Mouse (Mus musculus) forebrain, postnatal 0 days (tissue): Measurements from ENCODE around the gene Endou. TPM values are rescaled to one million over a fixed set of nuclear protein-coding genes. Genes with fewer than 3 reads are reported as not detected.

Experiments used
- ATAC-seq: fragments of 200-750 bp; cut with Nextera tagmentation; 2 replicates; pipeline ENCODE4 v1.8.0; 2017; ENCODE audit warnings: mild to moderate bottlenecking, moderate library complexity
- DNase-seq: peaks from one replicate; pipeline ENCODE4 v3.0.0-alpha.2; 2015
- H3K27ac ChIP-seq: fragments of 300-500 bp; sonication (generic); 2 replicates; pipeline ENCODE4 v1.5.1; 2014; ENCODE audit warnings: low read depth, mild to moderate bottlenecking, antibody characterized with exemption, low read length, moderate library complexity, mixed read lengths
- H3K27me3 ChIP-seq: fragments of 300-500 bp; sonication (generic); 2 replicates; pipeline ENCODE4 v1.6.1; 2014; ENCODE audit warnings: mild to moderate bottlenecking, low read length, mixed read lengths; ENCODE audit not compliant: insufficient read depth
- H3K36me3 ChIP-seq: fragments of 300-500 bp; sonication (generic); 2 replicates; pipeline ENCODE4 v1.6.1; 2014; ENCODE audit warnings: mild to moderate bottlenecking, moderate library complexity; ENCODE audit not compliant: insufficient read depth
- H3K4me1 ChIP-seq: fragments of 300-500 bp; sonication (generic); 2 replicates; pipeline ENCODE4 v1.6.1; 2014; ENCODE audit warnings: antibody characterized with exemption; ENCODE audit not compliant: insufficient read depth
- H3K4me2 ChIP-seq: fragments of 300-500 bp; sonication (generic); 2 replicates; pipeline ENCODE4 v1.6.1; 2014; ENCODE audit warnings: low read depth, mild to moderate bottlenecking, moderate library complexity
- H3K4me3 ChIP-seq: fragments of 300-500 bp; sonication (generic); 2 replicates; pipeline ENCODE4 v1.5.1; 2014; ENCODE audit warnings: low read depth, low read length, mixed read lengths
- H3K9ac ChIP-seq: fragments of 300-500 bp; sonication (generic); 2 replicates; pipeline ENCODE4 v1.6.1; 2014; ENCODE audit warnings: mild to moderate bottlenecking
- H3K9me3 ChIP-seq: fragments of 300-500 bp; sonication (generic); 2 replicates; pipeline ENCODE4 v1.6.1; 2016; ENCODE audit warnings: low read length
- CTCF ChIP-seq: sonication (generic); IDR thresholded peaks from 2 replicates; pipeline ENCODE4 v1.5.1; 2016; ENCODE audit warnings: antibody characterized with exemption, control low read depth, low read depth
- WGBS: fragments of 180-500 bp; shearing (Covaris S2); extraction: QIAGEN DNeasy Blood & Tissue Kit; methylation state at CpG from one replicate; pipeline ENCODE4 v1.1.7; 2014; 5-methylcytosine and 5-hydroxymethylcytosine counted together
- polyA plus RNA-seq: library from polyadenylated mRNA; unstranded; fragments of >200 nt; fragmentation: Nextera tagmentation; extraction: Ambion mirVana; gene quantifications from 2 replicates; pipeline ENCODE4 v1.2.1, GENCODE M21; 2015
- total RNA-seq: library from RNA; depleted of rRNA; stranded (reverse); fragments of >200 nt; gene quantifications from 2 replicates; pipeline ENCODE4 v1.2.3, GENCODE M21; 2014

Endou gene
- total and polyA plus RNA-seq, 2 experiments from 2014 or later, result 0.14 to 0.34 TPM

GRCm38 (mm10) chr15:97725198-97725785 lies 5.8 kb downstream of the Endou start:
- 81% methylated on average over 6 of the region's 6 CpGs for WGBS
- no peak overlapping the region for H3K4me3 ChIP-seq
- H3K9ac ChIP-seq, result no peak overlapping the region
- TF ChIP-seq CTCF, result no peak
- no peaks in the 10 kb centered on the region for H3K9me3 ChIP-seq
- no peak overlapping the region for H3K4me2 ChIP-seq
- H3K27me3 ChIP-seq, result no peaks in the 10 kb centered on the region
- H3K27ac ChIP-seq, result no peak overlapping the region
- DNase-seq, result no peak
- H3K36me3 ChIP-seq, result no peaks in the 10 kb centered on the region
- no peaks in the 10 kb centered on the region for H3K4me1 ChIP-seq
- ATAC-seq, result no peak

GRCm38 (mm10) chr15:97724346-97725197 lies 6.6 kb downstream of the Endou start:
- Histone ChIP-seq H3K9ac (no peak overlapping the region), H3K36me3 (no peaks in the 10 kb centered on the region), H3K27ac (peak overlapping the region; percentile 23), H3K9me3 (no peaks in the 10 kb centered on the region), H3K4me2 (no peak overlapping the region), H3K4me1 (no peaks in the 10 kb centered on the region), H3K27me3 (no peaks in the 10 kb centered on the region), H3K4me3 (no peak overlapping the region)
- no peak for DNase-seq
- 0 out of 2 replicates have a peak, but pooled peaks have one; percentile 6 for ATAC-seq
- WGBS, result 80% methylated on average over 17 of the region's 17 CpGs
- no peak for TF ChIP-seq CTCF

GRCm38 (mm10) chr15:97723536-97724345 lies 7.4 kb downstream of the Endou start:
- WGBS, result 72% methylated on average over 6 of the region's 6 CpGs
- H3K9ac ChIP-seq, result no peak overlapping the region
- H3K4me3 ChIP-seq, result no peak overlapping the region
- H3K9me3 ChIP-seq, result no peaks in the 10 kb centered on the region
- H3K4me2 ChIP-seq, result no peak overlapping the region
- no peaks in the 10 kb centered on the region for H3K27me3 ChIP-seq
- DNase-seq (peak; percentile 40), ATAC-seq (peak; percentile 65)
- TF ChIP-seq CTCF, result no peak
- H3K36me3 ChIP-seq, result no peaks in the 10 kb centered on the region
- peak overlapping the region; percentile 23 for H3K27ac ChIP-seq
- no peaks in the 10 kb centered on the region for H3K4me1 ChIP-seq

- no peaks in the 10 kb centered on the region for H3K27me3 ChIP-seq
- no peak overlapping the region for H3K4me3 ChIP-seq
- WGBS, result 83% methylated on average over 15 of the region's 15 CpGs
- no peaks in the 10 kb centered on the region for H3K4me1 ChIP-seq
- no peak for DNase-seq
- H3K36me3 ChIP-seq, result no peaks in the 10 kb centered on the region
- no peaks in the 10 kb centered on the region for H3K9me3 ChIP-seq
- no peak overlapping the region for H3K9ac ChIP-seq
- no peak for ATAC-seq
- H3K4me2 ChIP-seq, result no peak overlapping the region
- no peak for TF ChIP-seq CTCF
- no peak overlapping the region for H3K27ac ChIP-seq
These were observed 10.0 kb downstream of the Endou start for GRCm38 (mm10) chr15:97721008-97721701.

GRCm38 (mm10) chr15:97720026-97720675 lies 11.0 kb downstream of the Endou start:
- Histone ChIP-seq H3K27me3 (no peaks in the 10 kb centered on the region), H3K9ac (no peak overlapping the region), H3K4me1 (no peaks in the 10 kb centered on the region), H3K27ac (no peak overlapping the region), H3K4me2 (no peak overlapping the region), H3K4me3 (no peak overlapping the region), H3K9me3 (no peaks in the 10 kb centered on the region), H3K36me3 (no peaks in the 10 kb centered on the region)
- WGBS, result 80% methylated on average over 12 of the region's 12 CpGs
- DNase-seq (no peak), ATAC-seq (no peak)
- TF ChIP-seq CTCF, result no peak

GRCm38 (mm10) chr15:97719494-97719893 lies 11.6 kb downstream of the Endou start:
- H3K9me3 ChIP-seq, result no peaks in the 10 kb centered on the region
- H3K4me1 ChIP-seq, result no peaks in the 10 kb centered on the region
- H3K4me3 ChIP-seq, result no peak overlapping the region
- no peaks in the 10 kb centered on the region for H3K36me3 ChIP-seq
- H3K4me2 ChIP-seq, result no peak overlapping the region
- H3K9ac ChIP-seq, result no peak overlapping the region
- 93% methylated on average over 12 of the region's 12 CpGs for WGBS
- no peak overlapping the region for H3K27ac ChIP-seq
- no peak for TF ChIP-seq CTCF
- ATAC-seq (no peak), DNase-seq (no peak)
- no peaks in the 10 kb centered on the region for H3K27me3 ChIP-seq
